Mouse (Mus musculus): ENCODE measurements around the gene Clec9a. TPM values are rescaled to one million over a fixed set of nuclear protein-coding genes. Genes with fewer than 3 reads are reported as not detected.

Gene Clec9a
- total RNA-seq, 2 experiments from 2014 or later, result 0.31 to 0.33 TPM

- DNase-seq, result peak in 1 of 2 experiments; percentile 28
- intact Hi-C loops (cut with DNase I), result no loop called here
Measured at GRCm38 (mm10) chr6:129423040-129423733, 14.5 kb downstream of the Clec9a start.

DNA sequence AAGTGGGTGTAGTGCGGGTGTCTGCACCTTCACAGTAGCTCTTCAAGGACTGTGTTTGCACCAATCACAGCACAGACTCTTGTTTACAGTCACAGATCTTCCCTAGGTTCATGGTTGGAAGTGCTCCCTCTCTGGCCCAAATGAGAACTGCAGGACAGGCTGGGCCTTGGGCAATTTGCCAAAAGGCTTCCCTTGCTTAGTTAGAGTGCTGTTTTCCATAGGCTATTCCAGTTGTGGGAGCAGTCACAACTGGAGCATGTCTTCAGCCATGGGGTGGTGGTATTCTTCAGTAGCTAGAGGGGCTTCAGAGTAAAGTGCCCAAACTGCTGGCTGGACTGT lies 15.0 kb downstream of the Clec9a start:
- DNase-seq, result peak; percentile 85 to 89
- intact Hi-C loops (cut with DNase I), result no loop called here

DNA sequence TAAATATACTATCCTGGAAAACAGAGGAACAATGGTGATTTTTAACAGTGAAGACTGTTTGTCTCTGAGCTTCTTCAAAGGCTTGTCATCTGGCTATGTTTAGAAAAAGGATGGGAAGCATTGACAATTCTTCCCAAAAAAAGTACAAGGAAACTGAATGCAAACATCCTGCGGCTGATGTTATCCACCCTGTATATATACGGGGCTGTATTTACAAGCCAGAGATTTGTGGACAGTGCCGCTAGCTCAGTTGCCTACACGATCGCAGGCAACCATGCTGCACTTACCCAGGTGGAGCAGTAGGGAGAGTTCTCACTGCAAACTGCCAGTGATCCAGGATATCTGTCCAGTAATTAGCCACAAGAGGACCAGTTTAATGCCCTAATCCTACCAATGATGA lies 16.6 kb downstream of the Clec9a start:
- no peak for DNase-seq
- intact Hi-C loops (cut with DNase I), result no loop called here

DNA sequence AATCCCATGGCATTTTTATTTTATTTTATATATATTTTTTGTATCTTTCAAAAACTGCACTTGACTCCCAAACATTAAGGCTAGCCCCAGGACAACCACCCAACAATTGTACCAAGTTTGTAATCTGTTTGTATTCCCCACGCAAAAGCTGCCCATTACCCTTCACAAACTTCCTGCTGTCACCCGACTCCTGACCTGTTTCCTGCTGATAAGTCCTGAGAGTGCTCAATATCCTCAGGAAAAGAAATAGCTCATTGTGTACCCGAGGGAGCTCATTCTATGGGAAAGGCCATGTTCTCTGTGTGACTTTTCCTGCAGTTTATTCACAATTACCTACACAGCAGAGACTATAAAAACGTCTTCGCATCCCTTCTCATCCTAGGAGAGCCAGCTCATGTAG lies 17.1 kb downstream of the Clec9a start:
- peak in 1 of 2 experiments; percentile 47 for DNase-seq
- intact Hi-C loops (cut with DNase I), result loop anchor here (1.0 kb wide), 1 partner anchor 24 kb away; no protein-coding TSS in a partner anchor

DNA sequence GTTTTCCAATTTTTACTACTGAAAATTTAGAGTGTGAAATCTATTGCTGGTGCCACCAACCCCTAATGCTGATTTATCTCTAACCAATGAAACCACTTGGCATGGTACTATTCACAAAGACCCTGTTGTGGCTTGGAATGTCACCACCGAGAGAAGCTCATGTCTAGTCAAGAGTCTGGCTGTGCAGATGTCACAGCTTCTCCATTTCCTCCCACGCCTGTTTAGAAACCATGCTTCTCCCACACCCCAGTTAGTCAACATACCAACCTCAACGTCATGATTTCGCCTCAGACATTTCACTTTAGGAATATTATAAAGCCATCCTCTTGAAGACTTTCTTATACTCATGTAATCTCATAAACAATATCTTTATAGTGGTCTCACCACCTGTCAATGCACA lies 18.6 kb downstream of the Clec9a start:
- intact Hi-C loops (cut with DNase I), result no loop called here
- no peak for DNase-seq

DNA sequence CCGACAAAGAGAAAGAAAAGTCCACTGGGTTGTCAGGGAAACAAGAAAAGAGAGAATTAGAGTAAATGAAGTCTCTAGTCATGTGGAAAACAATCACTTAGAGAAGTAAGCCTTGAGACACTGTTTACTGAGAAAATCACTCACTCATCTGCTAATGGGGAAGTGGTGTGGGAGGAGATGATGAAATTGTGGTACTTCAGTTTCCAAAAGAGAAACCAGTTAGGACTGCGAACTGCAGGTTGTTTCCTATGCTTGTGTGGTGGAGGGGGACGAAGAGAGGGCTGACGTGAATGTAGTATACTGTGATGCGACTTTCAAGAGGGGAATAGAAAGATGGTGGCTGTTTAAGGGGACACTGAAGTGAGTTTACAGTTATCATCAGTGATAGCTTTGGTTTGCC lies 25.6 kb downstream of the Clec9a start:
- no peak for DNase-seq
- intact Hi-C loops (cut with DNase I), result no loop called here

- intact Hi-C loops (cut with DNase I), result no loop called here
Measured at GRCm38 (mm10) chr6:129436025-129436424, 27.4 kb downstream of the Clec9a start.

GRCm38 (mm10) chr6:129438033-129438432 lies 29.4 kb downstream of the Clec9a start:
- intact Hi-C loops (cut with DNase I), result no loop called here
- DNase-seq, result no peak

More at GRCm38 (mm10) chr6:129436025-129436424, 27.4 kb downstream of the Clec9a start:
- DNase-seq, result no peak

- intact Hi-C loops (cut with DNase I), result loop anchor here (1.0 to 10.0 kb wide), 3 partner anchors 23 to 595 kb away; no protein-coding TSS in a partner anchor
Measured at GRCm38 (mm10) chr6:129449743-129450142, 41.1 kb downstream of the Clec9a start.

DNA sequence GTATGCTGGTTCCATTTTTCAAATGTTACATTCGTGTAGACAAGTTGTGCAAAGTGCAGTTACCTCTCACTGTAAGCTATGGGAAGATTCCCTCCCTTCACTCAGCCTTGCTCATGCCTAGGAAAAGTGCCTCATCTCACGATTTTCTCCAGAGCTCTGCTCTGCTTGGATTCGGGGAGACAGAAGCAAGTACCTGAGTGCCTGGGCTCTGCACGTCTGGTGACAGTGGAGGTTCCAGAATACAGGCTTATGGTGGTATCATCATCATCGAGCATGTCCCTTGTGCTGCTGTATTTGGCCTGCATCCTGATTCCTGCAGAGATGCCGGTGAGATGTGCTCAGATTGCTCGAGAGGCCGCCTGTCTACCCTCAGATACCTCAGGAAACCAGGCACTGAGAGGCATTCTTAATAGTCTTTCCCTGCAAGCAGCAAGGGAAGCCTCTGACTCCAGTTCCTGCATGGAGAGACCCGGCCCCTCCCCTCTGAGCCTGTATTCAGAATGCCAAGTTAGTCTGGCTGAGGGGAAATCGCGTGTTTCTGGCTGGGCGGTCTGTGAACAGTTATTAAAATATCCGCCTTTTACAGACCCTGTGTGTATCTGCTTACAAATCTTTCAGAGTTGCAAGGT lies 42.9 kb downstream of the Clec9a start, which contains the start of gene Clec1a:
TSS of gene Clec1a (minus strand) at position 590 of the 629 bp plus-strand sequence.
- peak; percentile 45 to 55 for DNase-seq
- intact Hi-C loops (cut with DNase I), result loop anchor here (2.0 kb wide), 1 partner anchor 597 kb away; no protein-coding TSS in a partner anchor

More at GRCm38 (mm10) chr6:129449743-129450142, 41.1 kb downstream of the Clec9a start:
- DNase-seq, result no peak

GRCm38 (mm10) chr6:129471386-129471785 lies 62.7 kb downstream of the Clec9a start:
- intact Hi-C loops (cut with DNase I), result no loop called here

DNA sequence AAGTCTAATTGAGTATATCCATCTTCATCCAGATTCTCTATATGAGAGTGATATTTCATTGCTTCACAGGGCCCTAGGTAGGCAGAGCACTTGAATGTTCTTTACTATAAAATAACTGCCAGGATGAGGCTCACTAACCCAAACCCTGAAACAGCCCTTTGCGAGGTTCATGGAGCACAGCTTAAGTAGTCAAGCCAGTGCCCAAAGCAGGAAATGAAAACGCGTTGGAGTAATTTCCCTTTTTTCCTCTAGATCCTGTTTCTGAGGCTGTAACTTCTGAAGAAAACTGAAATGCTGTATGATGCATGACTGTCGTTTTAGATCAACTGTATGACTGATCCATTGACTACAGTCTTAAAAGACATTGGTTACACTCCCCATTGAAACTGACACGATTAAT lies 64.0 kb downstream of the Clec9a start:
- no peak for DNase-seq
- intact Hi-C loops (cut with DNase I), result no loop called here

More at GRCm38 (mm10) chr6:129471386-129471785, 62.7 kb downstream of the Clec9a start:
- DNase-seq, result no peak

Other genes with a start within 250 kb of the Clec9a start
- gene Clec2d, start 228.2 kb upstream of the Clec9a start, total RNA-seq (2021), result 10 to 100 TPM; 35.1 to 51.7 TPM
- gene Cd69, start 133.4 kb upstream of the Clec9a start, total RNA-seq (2021), result under 1 TPM in 1 of 2 experiments, not detected in 1; 0.28 TPM
- gene 4922502D21Rik, start 77.1 kb upstream of the Clec9a start, total RNA-seq (2021), result not detected
- 1 to 10 TPM; 1.1 TPM for gene Clec12a, start 66.2 kb upstream of the Clec9a start, total RNA-seq (2021)
- under 1 TPM in 1 of 2 experiments, not detected in 1; 0.19 TPM for gene Clec12b, start 23.0 kb upstream of the Clec9a start, total RNA-seq (2021)
- gene Clec1b, start 11.6 kb upstream of the Clec9a start, total RNA-seq (2021), result 1 to 10 TPM; 1.5 to 1.7 TPM
- gene Clec1a, start 43.1 kb downstream of the Clec9a start, total RNA-seq (2021), result 10 to 100 TPM in 1 of 2 experiments, 1 to 10 TPM in 1; 9.8 to 11.1 TPM
- gene Olr1, start 98.3 kb downstream of the Clec9a start, total RNA-seq (2021), result under 1 TPM; 0.08 to 0.16 TPM
- gene Tmem52b, start 103.7 kb downstream of the Clec9a start, total RNA-seq (2021), result not detected
- gene Gabarapl1, start 124.3 kb downstream of the Clec9a start, total RNA-seq (2021), result 100 to 1,000 TPM; 151 to 152 TPM
- not detected for gene Klre1, start 169.0 kb downstream of the Clec9a start, total RNA-seq (2021)
- gene Klrd1, start 182.9 kb downstream of the Clec9a start, total RNA-seq (2021), result under 1 TPM in 1 of 2 experiments, not detected in 1; 0.38 TPM
- gene Klrk1, start 215.0 kb downstream of the Clec9a start, total RNA-seq (2021), result under 1 TPM in 1 of 2 experiments, not detected in 1; 0.19 TPM
- gene Klrc3, start 234.5 kb downstream of the Clec9a start, total RNA-seq (2021), result not detected